Mouse (Mus musculus): ENCODE results near the gene Slc30a7. TPM values are rescaled to one million over a fixed set of nuclear protein-coding genes. Genes with fewer than 3 reads are reported as not detected.
"Not testable (repeated sequence)": the region's sequence is repeated elsewhere in the genome, so short reads cannot be mapped to it uniquely, and the experiment has no call there.

Gene Slc30a7
- total and polyA plus RNA-seq, 2 experiments = 5.8 to 11.2 TPM

DNA sequence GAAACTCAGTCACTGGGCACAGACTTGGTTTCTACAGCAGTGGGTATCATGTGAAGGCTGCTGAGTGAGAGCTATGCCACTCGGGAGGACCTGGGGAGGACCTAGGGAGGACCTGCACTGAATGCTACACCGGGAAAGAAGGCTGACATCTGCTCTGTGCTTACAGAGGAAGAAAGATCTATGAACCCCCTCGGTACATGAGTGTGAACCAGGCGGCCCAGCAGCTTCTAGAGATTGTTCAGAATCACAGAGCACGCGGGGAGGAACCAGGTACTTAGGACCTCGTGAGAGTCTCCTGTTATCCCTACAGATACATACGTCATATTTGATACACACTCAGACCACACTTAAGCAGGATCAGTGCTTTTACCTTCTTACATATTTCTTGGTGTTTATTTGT is 80.7 kb downstream of the Slc30a7 start:
- peaks cover 17% of the 10 kb centered on the region for H3K36me3 ChIP-seq (ENCODE audit: control insufficient read depth, insufficient read depth, low read length)
- H3K9ac ChIP-seq (ENCODE audit: low read depth, low read length) = no peak overlapping the region
- 93% methylated on average over 8 of the region's 8 CpGs for WGBS
- no peak for TF ChIP-seq POLR2A (IDR thresholded peaks at IDR 0.05; ENCODE audit: extremely low read depth, insufficient read depth, low read length)
- TF ChIP-seq CTCF (IDR thresholded peaks at IDR 0.05; ENCODE audit: low read depth, low read length) = no peak
- no peaks in the 10 kb centered on the region for H3K4me1 ChIP-seq (ENCODE audit: control insufficient read depth, insufficient read depth, low read length)
- H3K4me3 ChIP-seq (ENCODE audit: insufficient read depth, low read depth, low read length) = no peak overlapping the region
- H3K27ac ChIP-seq (replicated peaks; ENCODE audit: insufficient read depth, low read depth, low read length) = no peak overlapping the region
- no peaks in the 10 kb centered on the region for H3K27me3 ChIP-seq (ENCODE audit: control insufficient read depth, insufficient read depth, low read length)
- H3K79me2 ChIP-seq (ENCODE audit: control insufficient read depth, insufficient read depth, low read length) = no peaks in the 10 kb centered on the region
- no peak for DNase-seq (ENCODE audit: extremely low read depth, low read depth, low spot score)

DNA sequence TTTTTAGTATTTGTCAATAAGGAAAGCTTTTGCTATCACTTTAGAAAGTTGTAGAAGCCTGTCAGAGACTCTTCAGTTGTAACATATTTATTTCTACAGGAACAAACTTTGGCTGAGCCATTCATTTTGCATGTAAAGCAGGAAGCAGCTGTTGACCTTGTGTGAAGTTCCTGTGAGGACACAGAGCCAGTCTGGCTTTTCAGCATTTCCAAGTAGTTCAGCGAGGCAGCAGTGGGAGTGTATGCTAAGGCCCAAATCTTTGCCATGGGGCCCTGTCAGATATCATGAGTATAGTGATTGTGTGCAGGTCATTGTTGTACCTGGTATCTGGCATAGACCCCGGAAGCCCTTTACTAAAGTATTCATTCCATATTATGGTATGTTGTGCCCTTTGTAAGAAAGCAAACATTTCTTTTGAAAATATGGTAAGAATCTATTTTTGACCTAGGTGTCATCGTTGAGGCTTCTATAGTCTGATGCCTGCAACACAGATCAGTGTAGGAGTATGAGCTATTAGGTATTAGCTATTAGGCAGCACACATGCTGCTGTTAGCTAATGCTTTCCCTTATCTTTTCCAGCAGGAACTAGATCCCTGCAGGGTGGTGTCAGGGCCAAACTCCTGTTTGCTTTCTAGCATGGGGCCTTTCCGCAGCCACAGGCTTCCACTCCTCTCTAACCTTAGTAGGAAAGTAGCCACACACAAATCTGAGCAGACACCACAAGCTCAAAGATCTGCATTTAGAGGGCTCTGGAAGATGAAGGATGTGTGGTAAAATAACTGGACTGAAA is 82.6 kb downstream of the Slc30a7 start:
- H3K4me1 ChIP-seq (ENCODE audit: control insufficient read depth, insufficient read depth, low read length) = no peaks in the 10 kb centered on the region
- DNase-seq (ENCODE audit: extremely low read depth, low read depth, low spot score) = no peak
- WGBS = 56% methylated on average over 4 of the region's 4 CpGs
- H3K27me3 ChIP-seq (ENCODE audit: control insufficient read depth, insufficient read depth, low read length) = no peaks in the 10 kb centered on the region
- H3K27ac ChIP-seq (replicated peaks; ENCODE audit: insufficient read depth, low read depth, low read length) = no peak overlapping the region
- no peak overlapping the region for H3K9ac ChIP-seq (ENCODE audit: low read depth, low read length)
- H3K36me3 ChIP-seq (ENCODE audit: control insufficient read depth, insufficient read depth, low read length) = peaks cover 12% of the 10 kb centered on the region; the same call in 1 of the 2 replicates
- no peak for TF ChIP-seq CTCF (IDR thresholded peaks at IDR 0.05; ENCODE audit: low read depth, low read length)
- no peak for TF ChIP-seq POLR2A (IDR thresholded peaks at IDR 0.05; ENCODE audit: extremely low read depth, insufficient read depth, low read length)
- H3K4me3 ChIP-seq (ENCODE audit: insufficient read depth, low read depth, low read length) = no peak overlapping the region
- H3K79me2 ChIP-seq (ENCODE audit: control insufficient read depth, insufficient read depth, low read length) = no peaks in the 10 kb centered on the region

DNA sequence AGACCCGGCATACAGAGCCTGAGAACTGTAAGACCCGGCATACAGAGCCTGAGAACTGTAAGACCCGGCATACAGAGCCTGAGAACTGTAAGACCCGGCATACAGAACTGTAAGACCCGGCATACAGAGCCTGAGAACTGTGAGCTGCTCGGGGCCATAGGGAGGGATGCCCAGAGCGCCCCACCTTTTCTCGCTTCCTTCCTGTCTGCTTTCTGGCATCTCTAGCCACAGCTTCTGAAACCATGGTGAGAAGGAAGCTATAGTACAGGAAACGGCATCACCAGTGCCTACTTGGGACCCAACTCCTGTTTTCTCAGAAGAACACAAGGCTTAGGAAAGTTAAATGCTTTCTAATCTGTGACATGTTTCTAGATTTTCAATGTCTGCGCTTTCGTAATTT is 99.8 kb downstream of the Slc30a7 start:
- not testable (repeated sequence) for H3K27me3 ChIP-seq (ENCODE audit: control insufficient read depth, insufficient read depth, low read length); H3K79me2 ChIP-seq (ENCODE audit: control insufficient read depth, insufficient read depth, low read length); H3K4me3 ChIP-seq (ENCODE audit: insufficient read depth, low read depth, low read length); H3K27ac ChIP-seq (replicated peaks; ENCODE audit: insufficient read depth, low read depth, low read length); DNase-seq (ENCODE audit: extremely low read depth, low read depth, low spot score); H3K4me1 ChIP-seq (ENCODE audit: control insufficient read depth, insufficient read depth, low read length); H3K9ac ChIP-seq (ENCODE audit: low read depth, low read length)
- peaks cover 21% of the 10 kb centered on the region for H3K36me3 ChIP-seq (ENCODE audit: control insufficient read depth, insufficient read depth, low read length)
- WGBS = 96% methylated on average over 11 of the region's 11 CpGs

DNA sequence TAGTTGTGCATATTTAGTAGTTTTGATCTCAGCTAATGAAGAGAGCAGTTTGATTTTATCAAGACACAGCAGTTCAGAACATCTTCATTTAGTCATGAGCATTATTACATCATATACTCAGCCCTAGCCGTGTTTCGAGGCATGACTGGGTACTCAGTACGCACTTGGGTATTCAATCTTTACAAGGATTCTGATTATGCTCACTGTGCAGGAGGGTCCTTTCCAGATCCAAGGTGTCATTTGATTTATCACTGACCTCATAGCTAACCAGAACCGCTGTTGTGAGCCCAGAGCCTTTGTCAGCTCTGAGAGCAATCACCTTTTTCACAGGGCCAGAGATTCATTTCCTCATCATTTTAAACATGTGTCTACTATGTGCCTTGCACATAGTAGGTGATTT is 101.6 kb downstream of the Slc30a7 start:
- Histone ChIP-seq H3K4me1 (ENCODE audit: control insufficient read depth, insufficient read depth, low read length) (no peaks in the 10 kb centered on the region), H3K79me2 (ENCODE audit: control insufficient read depth, insufficient read depth, low read length) (no peaks in the 10 kb centered on the region), H3K27ac (replicated peaks; ENCODE audit: insufficient read depth, low read depth, low read length) (no peak overlapping the region), H3K27me3 (ENCODE audit: control insufficient read depth, insufficient read depth, low read length) (no peaks in the 10 kb centered on the region), H3K36me3 (ENCODE audit: control insufficient read depth, insufficient read depth, low read length) (peaks cover 32% of the 10 kb centered on the region), H3K9ac (ENCODE audit: low read depth, low read length) (no peak overlapping the region), H3K4me3 (ENCODE audit: insufficient read depth, low read depth, low read length) (no peak overlapping the region)
- DNase-seq (ENCODE audit: extremely low read depth, low read depth, low spot score) = no peak
- TF ChIP-seq POLR2A (IDR thresholded peaks at IDR 0.05; ENCODE audit: extremely low read depth, insufficient read depth, low read length) = no peak
- TF ChIP-seq CTCF (IDR thresholded peaks at IDR 0.05; ENCODE audit: low read depth, low read length) = no peak
- WGBS = 96% methylated on average over 4 of the region's 4 CpGs

DNA sequence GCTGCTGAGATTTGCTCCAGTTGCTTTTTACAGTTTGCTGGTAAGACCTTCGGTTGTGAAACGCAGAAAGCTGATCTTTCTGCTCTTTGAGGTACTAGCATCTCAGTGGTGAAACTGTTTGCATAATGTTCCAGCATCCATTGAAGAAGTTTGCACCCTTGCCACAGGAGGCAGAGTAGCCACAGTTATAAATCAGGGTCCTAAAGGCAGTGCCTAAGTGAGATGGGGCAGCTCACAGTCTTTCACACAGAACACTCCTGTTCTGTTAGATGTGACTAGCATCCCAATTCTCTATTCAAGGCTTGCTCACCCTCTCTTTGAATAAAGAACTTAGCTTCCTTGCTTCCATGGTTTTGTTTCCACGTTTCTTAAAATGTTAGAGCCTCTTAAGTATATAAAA is 102.1 kb downstream of the Slc30a7 start:
- Histone ChIP-seq H3K79me2 (ENCODE audit: control insufficient read depth, insufficient read depth, low read length) (no peaks in the 10 kb centered on the region), H3K27me3 (ENCODE audit: control insufficient read depth, insufficient read depth, low read length) (no peaks in the 10 kb centered on the region), H3K4me1 (ENCODE audit: control insufficient read depth, insufficient read depth, low read length) (no peaks in the 10 kb centered on the region), H3K27ac (replicated peaks; ENCODE audit: insufficient read depth, low read depth, low read length) (no peak overlapping the region), H3K36me3 (ENCODE audit: control insufficient read depth, insufficient read depth, low read length) (peaks cover 36% of the 10 kb centered on the region), H3K9ac (ENCODE audit: low read depth, low read length) (no peak overlapping the region), H3K4me3 (ENCODE audit: insufficient read depth, low read depth, low read length) (no peak overlapping the region)
- WGBS = 97% methylated on average over 3 of the region's 3 CpGs
- no peak for DNase-seq (ENCODE audit: extremely low read depth, low read depth, low spot score)
- TF ChIP-seq POLR2A (IDR thresholded peaks at IDR 0.05; ENCODE audit: extremely low read depth, insufficient read depth, low read length) (no peak), CTCF (IDR thresholded peaks at IDR 0.05; ENCODE audit: low read depth, low read length) (no peak)

DNA sequence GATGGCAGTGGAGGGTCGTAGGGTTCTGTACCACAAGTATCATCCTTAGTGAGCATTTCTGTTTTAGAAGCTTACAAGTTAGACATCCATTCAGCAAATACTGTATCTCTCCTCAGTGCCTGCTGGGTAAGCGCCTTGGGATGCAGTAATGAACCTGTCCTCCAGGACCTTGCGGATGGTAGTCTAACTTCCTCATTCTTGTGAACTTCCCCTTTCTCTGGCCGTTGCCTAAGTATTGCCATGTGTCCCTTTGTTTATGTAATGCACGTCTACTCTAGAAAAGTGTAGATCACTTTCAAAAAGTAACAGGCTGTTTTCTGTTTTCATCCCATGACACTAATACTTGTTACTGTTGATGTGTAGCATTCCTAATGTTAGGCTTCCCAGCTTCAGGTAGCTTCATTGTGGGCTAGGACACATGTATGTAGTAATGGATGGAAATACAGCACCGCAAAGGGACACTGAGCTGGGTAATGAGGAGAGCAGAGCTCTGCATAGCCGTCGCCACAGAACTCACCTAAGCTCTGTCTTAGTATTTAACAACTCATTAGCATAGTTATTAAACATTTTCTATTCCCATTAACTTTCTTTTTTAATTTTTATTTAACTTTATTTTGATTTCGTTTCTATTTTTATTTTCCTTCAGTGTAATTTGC is 104.8 kb downstream of the Slc30a7 start:
- DNase-seq (ENCODE audit: extremely low read depth, low read depth, low spot score) = no peak
- 89% methylated on average over 9 of the region's 9 CpGs for WGBS
- peaks cover 42% of the 10 kb centered on the region for H3K36me3 ChIP-seq (ENCODE audit: control insufficient read depth, insufficient read depth, low read length)

More for the DNA sequence above, 104.8 kb downstream of the Slc30a7 start:
- no peak for TF ChIP-seq CTCF (IDR thresholded peaks at IDR 0.05; ENCODE audit: low read depth, low read length)
- no peak for TF ChIP-seq POLR2A (IDR thresholded peaks at IDR 0.05; ENCODE audit: extremely low read depth, insufficient read depth, low read length)
- no peak overlapping the region for H3K4me3 ChIP-seq (ENCODE audit: insufficient read depth, low read depth, low read length)
- H3K4me1 ChIP-seq (ENCODE audit: control insufficient read depth, insufficient read depth, low read length) = no peaks in the 10 kb centered on the region
- H3K27me3 ChIP-seq (ENCODE audit: control insufficient read depth, insufficient read depth, low read length) = no peaks in the 10 kb centered on the region
- no peaks in the 10 kb centered on the region for H3K79me2 ChIP-seq (ENCODE audit: control insufficient read depth, insufficient read depth, low read length)
- H3K27ac ChIP-seq (replicated peaks; ENCODE audit: insufficient read depth, low read depth, low read length) = no peak overlapping the region
- no peak overlapping the region for H3K9ac ChIP-seq (ENCODE audit: low read depth, low read length)
